Mouse (Mus musculus) megakaryocyte, adult 5-6 weeks (primary cell): ENCODE results near the gene Zfp65. TPM values are rescaled to one million over a fixed set of nuclear protein-coding genes. Genes with fewer than 3 reads are reported as not detected.

ENCODE experiments used
- total RNA-seq, 2 experiments: library from RNA; stranded (forward) in 1 of 2; stranded (reverse) in 1 of 2; fragments of 153-499, 151-499 nt in 1 of 2; fragments of 221-1000, 200-1000 nt in 1 of 2; gene quantifications; 2 replicates each; pipeline versions ENCODE4 v1.2.3 to v1.2.4; 2015 to 2017

Gene Zfp65
- total RNA-seq, 2 experiments from 2014 or later = 11.0 to 14.0 TPM

Other genes starting within 250 kb of the Zfp65 start
- 8.5 and 12.3 TPM in 2 replicates for gene Zfp874b, start 244.9 kb downstream of the Zfp65 start, total RNA-seq (2015)
- 7.5 and 9.0 TPM in 2 replicates for gene Zfp874b, start 244.9 kb downstream of the Zfp65 start, total RNA-seq (2017)
- 6.5 and 8.7 TPM in 2 replicates for gene Zfp58, start 228.6 kb downstream of the Zfp65 start, total RNA-seq (2015)
- 7.2 and 11.0 TPM in 2 replicates for gene Zfp58, start 228.6 kb downstream of the Zfp65 start, total RNA-seq (2017)
- gene Gm26965, start 203.0 kb downstream of the Zfp65 start, total RNA-seq (2015) = 3.0 TPM in 1 of 2 replicates, not detected in the other
- gene Gm26965, start 203.0 kb downstream of the Zfp65 start, total RNA-seq (2017) = not detected in 2 replicates
- 26.3 and 38.3 TPM in 2 replicates for gene Zfp87, start 203.0 kb downstream of the Zfp65 start, total RNA-seq (2015)
- gene Zfp87, start 203.0 kb downstream of the Zfp65 start, total RNA-seq (2017) = 21.2 and 23.2 TPM in 2 replicates
- 13.2 and 17.5 TPM in 2 replicates for gene Zfp748, start 175.3 kb downstream of the Zfp65 start, total RNA-seq (2015)
- 16.3 and 18.7 TPM in 2 replicates for gene Zfp748, start 175.3 kb downstream of the Zfp65 start, total RNA-seq (2017)
- 15.1 and 16.9 TPM in 2 replicates for gene Zfp729b, start 119.5 kb downstream of the Zfp65 start, total RNA-seq (2015)
- 19.1 and 21.4 TPM in 2 replicates for gene Zfp729b, start 119.5 kb downstream of the Zfp65 start, total RNA-seq (2017)
- not detected in 2 replicates for gene Gm49345, start 91.4 kb downstream of the Zfp65 start, total RNA-seq (2015)
- not detected in 2 replicates for gene Gm49345, start 91.4 kb downstream of the Zfp65 start, total RNA-seq (2017)
- gene Zfp729a, start 91.4 kb downstream of the Zfp65 start, total RNA-seq (2015) = 13.8 and 17.5 TPM in 2 replicates
- gene Zfp729a, start 91.4 kb downstream of the Zfp65 start, total RNA-seq (2017) = 7.7 and 21.3 TPM in 2 replicates
- gene Zfp738, start 42.1 kb downstream of the Zfp65 start, total RNA-seq (2015) = 16.1 and 19.4 TPM in 2 replicates
- 16.7 and 24.6 TPM in 2 replicates for gene Zfp738, start 42.1 kb downstream of the Zfp65 start, total RNA-seq (2017)
- 6.2 and 8.7 TPM in 2 replicates for gene Zfp85, start 26.1 kb upstream of the Zfp65 start, total RNA-seq (2015)
- gene Zfp85, start 26.1 kb upstream of the Zfp65 start, total RNA-seq (2017) = 5.9 and 6.4 TPM in 2 replicates
- gene Zfp493, start 50.5 kb upstream of the Zfp65 start, total RNA-seq (2015) = 1.6 and 2.1 TPM in 2 replicates
- 0.12 and 0.95 TPM in 2 replicates for gene Zfp493, start 50.5 kb upstream of the Zfp65 start, total RNA-seq (2017)
- 7.5 and 8.3 TPM in 2 replicates for gene Zfp273, start 84.6 kb upstream of the Zfp65 start, total RNA-seq (2015)
- 5.4 and 7.0 TPM in 2 replicates for gene Zfp273, start 84.6 kb upstream of the Zfp65 start, total RNA-seq (2017)
- not detected in 2 replicates for gene Gm10037, start 101.9 kb upstream of the Zfp65 start, total RNA-seq (2015)
- not detected in 2 replicates for gene Gm10037, start 101.9 kb upstream of the Zfp65 start, total RNA-seq (2017)
- gene BC048507, start 134.2 kb upstream of the Zfp65 start, total RNA-seq (2015) = not detected in 2 replicates
- not detected in 2 replicates for gene BC048507, start 134.2 kb upstream of the Zfp65 start, total RNA-seq (2017)